Mouse (Mus musculus) forebrain, embryonic 13.5 days (tissue): Measurements from ENCODE around the gene Tacr2. TPM values are rescaled to one million over a fixed set of nuclear protein-coding genes. Genes with fewer than 3 reads are reported as not detected.

Source experiments
- ATAC-seq: fragments of 200-750 bp; cut with Nextera tagmentation; 2 replicates; pipeline ENCODE4 v1.8.0; 2017
- H3K27ac ChIP-seq: fragments of 300-500 bp; sonication (generic); 2 replicates; pipeline ENCODE4 v1.5.1; 2015; ENCODE audit warnings: inconsistent platforms, mild to moderate bottlenecking, moderate library complexity
- H3K27me3 ChIP-seq: fragments of 300-500 bp; sonication (generic); 2 replicates; pipeline ENCODE4 v1.6.1; 2015; ENCODE audit warnings: mild to moderate bottlenecking, inconsistent platforms
- H3K36me3 ChIP-seq: fragments of 300-500 bp; sonication (generic); 2 replicates; pipeline ENCODE4 v1.6.1; 2015; ENCODE audit warnings: mild to moderate bottlenecking, inconsistent platforms; ENCODE audit not compliant: poor library complexity, severe bottlenecking
- H3K4me1 ChIP-seq: fragments of 300-500 bp; sonication (generic); 2 replicates; pipeline ENCODE4 v1.6.1; 2015; ENCODE audit warnings: inconsistent platforms
- H3K4me2 ChIP-seq: fragments of 300-500 bp; sonication (generic); 2 replicates; pipeline ENCODE4 v1.6.1; 2015; ENCODE audit warnings: inconsistent platforms, mild to moderate bottlenecking, moderate library complexity
- H3K4me3 ChIP-seq: fragments of 300-500 bp; sonication (generic); 2 replicates; pipeline ENCODE4 v1.5.1; 2015; ENCODE audit warnings: mild to moderate bottlenecking, inconsistent platforms
- H3K9ac ChIP-seq: fragments of 300-500 bp; sonication (generic); 2 replicates; pipeline ENCODE4 v1.6.1; 2015; ENCODE audit warnings: mild to moderate bottlenecking, inconsistent platforms
- H3K9me3 ChIP-seq: fragments of 300-500 bp; sonication (generic); replicated peaks from 2 replicates; pipeline ENCODE4 v1.6.1; 2016; ENCODE audit warnings: inconsistent platforms
- WGBS: fragments of 180-500 bp; shearing (Covaris S2); methylation state at CpG from one replicate; pipeline ENCODE4 v1.1.7; 2015; 5-methylcytosine and 5-hydroxymethylcytosine counted together
- polyA plus RNA-seq: library from polyadenylated mRNA; unstranded; fragments of >200 nt; fragmentation: Nextera tagmentation; extraction: Ambion mirVana; gene quantifications from 2 replicates; pipeline ENCODE4 v1.2.1, GENCODE M21; 2015

Tacr2 gene
- polyA plus RNA-seq, 1 experiment from 2014 or later = not detected

DNA sequence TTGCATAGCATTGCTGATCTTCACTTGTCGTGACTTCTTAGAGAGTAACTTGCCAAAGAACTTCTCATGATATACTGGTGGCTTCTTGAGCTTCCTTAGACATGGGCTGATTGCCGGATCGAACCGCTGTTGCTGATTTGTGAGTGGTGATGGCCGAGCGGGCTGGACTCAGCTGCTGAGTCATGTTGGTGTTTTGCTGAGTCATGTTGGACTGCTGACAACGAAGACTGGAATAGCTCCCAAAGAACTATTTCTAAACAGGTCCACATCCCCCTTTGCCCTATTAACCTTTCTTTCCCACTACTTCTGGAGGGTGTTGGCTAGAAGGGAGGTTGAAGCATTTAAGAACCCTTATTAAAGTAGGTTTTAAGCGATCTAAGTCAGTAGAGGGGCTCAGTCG, 8.2 kb upstream of the Tacr2 start:
- 92% methylated on average over 9 of the region's 9 CpGs for WGBS
- ATAC-seq = no peak
- no peaks in the 10 kb centered on the region for H3K36me3 ChIP-seq
- no peak overlapping the region for H3K27ac ChIP-seq
- H3K9ac ChIP-seq = no peak overlapping the region
- no peaks in the 10 kb centered on the region for H3K9me3 ChIP-seq
- H3K4me3 ChIP-seq = no peak overlapping the region
- no peaks in the 10 kb centered on the region for H3K27me3 ChIP-seq
- H3K4me1 ChIP-seq = no peaks in the 10 kb centered on the region
- H3K4me2 ChIP-seq = no peak overlapping the region

DNA sequence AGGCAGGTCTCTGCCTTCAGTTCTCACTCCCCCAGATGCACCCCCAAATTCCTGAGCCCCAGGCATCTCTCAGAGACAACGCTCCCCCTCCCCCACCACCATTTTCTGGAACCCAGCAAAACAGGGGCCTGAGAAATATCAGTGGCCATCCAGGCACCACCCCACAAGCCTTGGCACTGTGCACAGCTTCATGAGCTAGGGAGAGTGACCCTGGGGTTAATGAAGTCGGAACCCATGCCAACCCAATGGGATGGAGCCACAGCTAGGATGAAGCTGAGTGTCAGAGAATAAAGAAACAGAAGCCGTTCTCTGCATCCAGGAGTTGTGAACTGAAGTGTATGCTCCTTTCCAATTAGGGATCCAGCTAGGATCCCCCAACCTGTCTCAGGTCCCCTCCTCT, 5.1 kb upstream of the Tacr2 start:
- H3K27ac ChIP-seq = no peak overlapping the region
- no peaks in the 10 kb centered on the region for H3K27me3 ChIP-seq
- no peaks in the 10 kb centered on the region for H3K4me1 ChIP-seq
- no peak overlapping the region for H3K4me2 ChIP-seq
- ATAC-seq = no peak
- no peak overlapping the region for H3K4me3 ChIP-seq
- no peaks in the 10 kb centered on the region for H3K9me3 ChIP-seq
- no peak overlapping the region for H3K9ac ChIP-seq
- H3K36me3 ChIP-seq = no peaks in the 10 kb centered on the region
- WGBS = 74% methylated on average over 3 of the region's 3 CpGs

DNA sequence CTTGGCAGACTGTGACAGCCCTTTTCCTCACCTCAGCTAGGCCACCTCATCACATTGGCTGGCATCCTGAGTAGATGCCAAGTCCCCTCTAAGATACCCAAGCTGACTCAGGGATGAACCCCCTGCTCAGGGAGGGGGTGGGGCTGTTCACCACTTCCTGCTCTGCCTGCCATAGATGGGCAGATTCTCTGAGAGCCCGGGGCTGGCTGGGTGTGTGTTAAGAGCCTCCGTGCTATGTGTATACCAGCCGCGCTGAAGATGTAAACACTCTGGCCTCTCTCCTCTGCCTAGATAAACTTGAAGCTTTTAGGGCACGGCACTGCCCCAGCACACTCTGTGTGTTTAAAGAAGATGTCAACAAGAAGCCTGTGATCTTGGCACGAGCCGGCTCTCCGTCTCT, 4.4 kb upstream of the Tacr2 start:
- no peak for ATAC-seq
- no peak overlapping the region for H3K4me2 ChIP-seq
- H3K27ac ChIP-seq = no peak overlapping the region
- H3K9me3 ChIP-seq = no peaks in the 10 kb centered on the region
- H3K4me3 ChIP-seq = no peak overlapping the region
- no peak overlapping the region for H3K9ac ChIP-seq
- no peaks in the 10 kb centered on the region for H3K36me3 ChIP-seq
- no peaks in the 10 kb centered on the region for H3K4me1 ChIP-seq
- H3K27me3 ChIP-seq = no peaks in the 10 kb centered on the region
- WGBS = 73% methylated on average over 8 of the region's 8 CpGs

DNA sequence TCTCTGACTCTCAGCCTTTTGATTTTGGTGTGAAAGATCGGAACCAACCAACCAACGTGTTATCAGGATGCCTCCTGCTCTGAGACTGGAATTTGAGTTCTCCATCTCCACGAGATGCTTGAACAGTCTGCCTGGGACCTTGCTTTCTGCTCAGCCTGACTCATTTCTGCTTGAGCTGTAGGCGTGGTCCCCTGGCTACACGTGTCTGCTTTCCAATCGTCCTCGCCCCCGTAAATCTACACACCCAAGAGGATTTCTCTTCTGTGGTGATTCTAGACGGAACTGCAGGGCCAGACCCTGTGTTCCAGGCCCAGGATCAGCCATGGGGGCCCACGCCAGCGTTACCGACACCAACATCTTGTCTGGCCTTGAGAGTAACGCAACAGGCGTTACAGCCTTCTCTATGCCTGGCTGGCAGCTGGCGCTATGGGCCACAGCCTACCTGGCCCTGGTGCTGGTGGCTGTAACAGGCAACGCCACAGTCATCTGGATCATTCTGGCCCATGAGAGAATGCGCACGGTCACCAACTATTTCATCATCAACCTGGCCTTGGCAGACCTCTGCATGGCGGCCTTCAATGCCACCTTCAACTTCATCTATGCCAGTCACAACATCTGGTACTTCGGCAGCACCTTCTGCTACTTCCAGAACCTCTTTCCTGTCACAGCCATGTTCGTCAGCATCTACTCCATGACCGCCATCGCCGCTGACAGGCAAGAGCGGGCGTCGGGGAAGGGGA, 428 bp downstream of the Tacr2 start:
- Histone ChIP-seq H3K9ac (no peak overlapping the region), H3K4me3 (no peak overlapping the region), H3K27ac (no peak overlapping the region), H3K4me2 (no peak overlapping the region), H3K9me3 (no peaks in the 10 kb centered on the region), H3K4me1 (no peaks in the 10 kb centered on the region), H3K36me3 (no peaks in the 10 kb centered on the region), H3K27me3 (no peaks in the 10 kb centered on the region)
- 90% methylated on average over 27 of the region's 27 CpGs for WGBS
- ATAC-seq = no peak

DNA sequence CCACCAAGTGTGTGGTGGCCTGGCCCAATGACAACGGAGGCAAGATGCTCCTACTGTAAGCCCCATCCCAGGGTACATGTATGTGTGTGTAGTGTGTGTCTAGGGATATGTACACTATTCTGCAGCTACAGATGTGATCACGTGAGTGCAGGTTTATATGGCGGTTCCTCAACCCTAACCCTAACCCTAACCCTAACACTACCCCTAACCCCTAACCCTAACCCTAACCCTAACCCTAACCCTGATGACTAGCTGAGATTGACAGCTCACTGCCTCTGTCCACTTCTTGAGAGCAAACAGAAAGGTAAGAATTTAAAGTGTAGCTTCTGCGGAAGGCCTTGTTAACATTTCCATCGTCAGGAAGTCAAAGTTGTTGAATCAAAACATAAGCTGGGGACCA, 6.1 kb downstream of the Tacr2 start:
- H3K4me1 ChIP-seq = no peaks in the 10 kb centered on the region
- no peak overlapping the region for H3K4me3 ChIP-seq
- no peak overlapping the region for H3K27ac ChIP-seq
- ATAC-seq = no peak
- no peak overlapping the region for H3K4me2 ChIP-seq
- H3K9ac ChIP-seq = no peak overlapping the region
- no peaks in the 10 kb centered on the region for H3K27me3 ChIP-seq
- WGBS = 91% methylated on average over 5 of the region's 5 CpGs
- no peaks in the 10 kb centered on the region for H3K36me3 ChIP-seq
- H3K9me3 ChIP-seq = no peaks in the 10 kb centered on the region

DNA sequence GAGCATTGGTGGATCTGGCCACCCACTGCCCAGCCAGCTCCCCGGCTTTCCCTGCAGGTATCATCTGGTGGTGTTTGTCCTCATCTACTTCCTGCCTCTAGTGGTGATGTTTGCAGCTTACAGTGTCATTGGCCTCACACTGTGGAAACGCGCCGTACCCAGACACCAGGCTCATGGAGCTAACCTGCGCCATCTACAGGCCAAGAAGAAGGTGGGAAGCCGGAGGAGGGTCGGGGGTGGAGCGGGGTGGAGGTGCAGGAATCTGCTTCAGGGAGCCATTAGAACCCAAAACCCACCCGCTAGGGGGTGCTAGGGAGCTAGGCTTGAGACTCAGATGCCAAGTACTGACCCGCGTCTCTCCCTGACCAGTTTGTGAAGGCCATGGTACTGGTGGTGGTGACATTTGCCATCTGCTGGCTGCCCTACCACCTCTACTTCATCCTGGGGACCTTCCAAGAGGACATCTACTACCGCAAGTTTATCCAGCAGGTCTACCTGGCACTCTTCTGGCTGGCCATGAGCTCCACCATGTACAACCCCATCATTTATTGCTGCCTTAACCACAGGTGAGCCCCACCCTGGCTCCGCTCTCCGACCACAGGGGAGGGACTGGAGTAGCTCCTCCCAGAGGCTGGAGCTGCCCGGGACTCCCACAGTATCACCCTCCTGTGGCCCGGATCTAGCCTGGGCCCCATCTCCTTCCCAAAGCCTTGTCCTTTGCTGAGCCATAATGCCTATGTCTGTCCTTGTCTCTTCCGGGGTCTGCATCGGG, 9.1 kb downstream of the Tacr2 start:
- H3K9me3 ChIP-seq = no peaks in the 10 kb centered on the region
- no peaks in the 10 kb centered on the region for H3K27me3 ChIP-seq
- H3K4me1 ChIP-seq = no peaks in the 10 kb centered on the region
- peak; percentile 72; the same call in 1 of the 2 replicates for ATAC-seq
- no peak overlapping the region for H3K27ac ChIP-seq
- no peak overlapping the region for H3K4me3 ChIP-seq
- H3K9ac ChIP-seq = no peak overlapping the region
- WGBS = 19% methylated on average over 18 of the region's 18 CpGs
- no peak overlapping the region for H3K4me2 ChIP-seq
- H3K36me3 ChIP-seq = no peaks in the 10 kb centered on the region

DNA sequence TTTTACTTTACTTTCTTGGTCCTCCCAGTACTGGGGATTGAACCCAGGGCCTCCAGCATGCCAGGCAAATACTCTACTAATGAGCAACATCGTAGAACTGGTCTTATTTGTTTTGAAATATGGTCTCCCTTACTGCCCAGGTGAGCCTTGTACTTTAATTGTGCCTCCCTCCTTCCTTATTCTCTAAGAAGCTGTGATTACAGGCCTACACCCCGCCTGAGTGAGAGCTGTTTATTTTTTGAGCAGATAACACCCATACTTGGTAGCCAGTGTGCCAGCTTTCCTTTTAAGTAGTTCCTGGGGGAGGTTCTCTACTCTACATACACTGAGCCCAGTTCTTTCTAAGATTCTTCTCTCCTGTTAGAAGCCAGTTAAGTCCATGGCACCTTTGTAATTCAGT, 12.1 kb downstream of the Tacr2 start:
- H3K27me3 ChIP-seq = no peaks in the 10 kb centered on the region
- no peaks in the 10 kb centered on the region for H3K9me3 ChIP-seq
- H3K36me3 ChIP-seq = peaks cover 9% of the 10 kb centered on the region
- no peak overlapping the region for H3K4me3 ChIP-seq
- H3K9ac ChIP-seq = no peak overlapping the region
- H3K27ac ChIP-seq = no peak overlapping the region
- WGBS = 85% methylated on average over 2 of the region's 2 CpGs
- ATAC-seq = no peak
- no peaks in the 10 kb centered on the region for H3K4me1 ChIP-seq
- H3K4me2 ChIP-seq = no peak overlapping the region

DNA sequence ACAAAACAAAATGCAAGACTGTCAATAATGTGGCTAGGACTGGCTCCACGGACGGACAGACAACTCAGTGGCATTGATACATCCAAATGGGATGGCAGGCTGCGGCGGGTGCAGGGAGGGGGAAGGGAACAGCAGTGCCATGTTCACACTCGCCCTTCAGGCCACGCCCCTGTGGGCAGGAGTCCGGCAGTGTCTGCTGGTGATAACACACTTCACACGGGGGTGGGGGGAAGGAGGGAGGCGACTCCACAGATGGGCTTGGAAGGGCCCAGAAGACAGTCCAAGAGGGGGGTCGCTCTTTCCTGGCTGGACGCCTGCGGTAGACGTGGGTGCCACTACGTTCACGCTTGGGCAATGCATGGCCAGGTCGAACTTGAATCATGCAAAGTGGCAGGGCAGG, 17.0 kb downstream of the Tacr2 start:
- no peak for ATAC-seq
- H3K4me2 ChIP-seq = no peak overlapping the region
- H3K4me3 ChIP-seq = no peak overlapping the region
- no peaks in the 10 kb centered on the region for H3K27me3 ChIP-seq
- H3K4me1 ChIP-seq = no peaks in the 10 kb centered on the region
- H3K9ac ChIP-seq = no peak overlapping the region
- WGBS = 81% methylated on average over 16 of the region's 16 CpGs
- peaks cover 40% of the 10 kb centered on the region for H3K36me3 ChIP-seq
- no peaks in the 10 kb centered on the region for H3K9me3 ChIP-seq
- no peak overlapping the region for H3K27ac ChIP-seq

DNA sequence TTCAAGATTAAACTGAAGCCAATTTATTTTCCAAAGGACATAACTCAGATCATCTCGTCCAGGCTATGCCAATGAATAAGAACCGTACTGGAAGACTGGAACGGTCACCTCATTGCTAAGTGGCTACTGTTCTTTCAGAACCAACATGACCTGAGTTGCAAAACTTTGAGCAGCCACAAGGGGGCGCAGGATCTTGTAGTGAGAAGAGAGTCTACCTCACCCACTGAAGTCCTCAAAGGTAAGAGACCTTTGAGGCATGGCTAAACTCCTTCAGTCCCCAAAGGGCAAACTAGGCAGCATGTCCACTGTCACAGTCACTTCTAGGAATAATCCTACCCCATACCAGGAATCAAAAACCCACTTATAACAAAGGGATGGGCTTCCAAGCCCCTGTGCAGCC, 23.0 kb downstream of the Tacr2 start:
- H3K9ac ChIP-seq = no peak overlapping the region
- ATAC-seq = no peak
- WGBS = 38% methylated on average over 4 of the region's 4 CpGs

DNA sequence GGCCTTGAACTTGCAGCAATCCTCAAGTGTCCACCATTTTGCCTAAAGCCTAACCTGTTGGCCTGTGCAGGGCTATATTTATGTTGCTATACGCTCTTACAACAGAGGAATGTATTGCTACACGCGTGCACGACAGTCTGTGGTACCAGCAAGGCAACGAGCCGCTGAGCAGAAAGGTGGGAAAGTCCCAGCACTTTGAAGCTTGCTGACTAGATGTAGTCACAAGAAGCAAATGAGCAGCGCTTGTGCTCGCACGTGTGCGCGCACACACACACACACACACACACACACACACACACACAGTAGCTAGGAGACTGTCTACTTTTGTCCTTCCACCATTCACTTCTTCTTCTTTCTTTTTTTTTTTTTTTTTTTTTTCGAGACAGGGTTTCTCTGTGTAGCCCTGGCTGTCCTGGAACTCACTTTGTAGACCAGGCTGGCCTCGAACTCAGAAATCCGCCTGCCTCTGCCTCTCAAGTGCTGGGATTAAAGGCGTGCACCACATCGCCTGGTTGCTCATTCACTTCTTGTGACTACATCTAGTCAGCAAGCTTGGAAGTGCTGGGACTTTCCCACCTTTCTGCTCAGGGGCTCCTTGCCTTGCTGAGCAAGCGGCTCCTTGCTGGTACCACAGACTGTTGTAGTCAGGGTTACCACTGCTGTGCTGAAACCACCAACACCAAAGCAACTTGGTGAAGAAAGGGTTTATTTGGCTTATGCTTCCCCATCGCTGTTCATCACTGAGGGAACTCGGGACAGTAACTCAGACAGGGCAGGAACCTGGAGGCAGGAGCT, 25.5 kb downstream of the Tacr2 start:
- H3K9ac ChIP-seq = no peak overlapping the region
- H3K4me3 ChIP-seq = no peak overlapping the region
- H3K36me3 ChIP-seq = peaks cover 50% of the 10 kb centered on the region
- H3K27me3 ChIP-seq = no peaks in the 10 kb centered on the region
- no peak overlapping the region for H3K27ac ChIP-seq
- WGBS = 93% methylated on average over 18 of the region's 19 CpGs
- H3K4me2 ChIP-seq = no peak overlapping the region
- H3K4me1 ChIP-seq = no peaks in the 10 kb centered on the region
- no peaks in the 10 kb centered on the region for H3K9me3 ChIP-seq
- no peak for ATAC-seq

More for the DNA sequence above, 23.0 kb downstream of the Tacr2 start:
- Histone ChIP-seq H3K27ac (no peak overlapping the region), H3K4me3 (no peak overlapping the region), H3K36me3 (peaks cover 40% of the 10 kb centered on the region), H3K27me3 (no peaks in the 10 kb centered on the region), H3K4me1 (no peaks in the 10 kb centered on the region), H3K9me3 (no peaks in the 10 kb centered on the region), H3K4me2 (no peak overlapping the region)

DNA sequence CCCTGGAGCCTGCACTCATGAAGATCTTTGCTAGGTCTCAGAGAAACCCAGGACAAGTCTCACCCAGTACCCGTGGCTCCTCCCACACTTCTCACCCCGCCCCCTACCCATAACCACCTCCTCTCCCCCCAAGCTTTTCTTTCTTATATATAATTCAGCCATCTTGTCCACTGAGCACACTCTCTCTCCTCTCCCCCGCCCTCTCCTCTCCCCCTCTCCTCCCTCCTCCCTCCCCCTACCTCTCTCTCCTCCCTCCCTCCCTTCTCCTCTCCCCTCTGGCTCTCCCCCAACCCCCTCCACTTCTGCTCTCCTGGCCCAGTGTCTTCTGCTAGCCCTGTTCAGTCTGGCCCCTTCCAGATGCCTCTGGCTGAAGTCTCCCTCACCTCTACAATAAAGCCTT, 26.8 kb downstream of the Tacr2 start:
- no peak overlapping the region for H3K27ac ChIP-seq
- no peaks in the 10 kb centered on the region for H3K4me1 ChIP-seq
- ATAC-seq = no peak
- WGBS = 60% methylated on average over 3 of the region's 3 CpGs
- H3K4me2 ChIP-seq = no peak overlapping the region
- no peaks in the 10 kb centered on the region for H3K9me3 ChIP-seq
- H3K4me3 ChIP-seq = no peak overlapping the region
- peaks cover 53% of the 10 kb centered on the region for H3K36me3 ChIP-seq
- no peak overlapping the region for H3K9ac ChIP-seq
- no peaks in the 10 kb centered on the region for H3K27me3 ChIP-seq

DNA sequence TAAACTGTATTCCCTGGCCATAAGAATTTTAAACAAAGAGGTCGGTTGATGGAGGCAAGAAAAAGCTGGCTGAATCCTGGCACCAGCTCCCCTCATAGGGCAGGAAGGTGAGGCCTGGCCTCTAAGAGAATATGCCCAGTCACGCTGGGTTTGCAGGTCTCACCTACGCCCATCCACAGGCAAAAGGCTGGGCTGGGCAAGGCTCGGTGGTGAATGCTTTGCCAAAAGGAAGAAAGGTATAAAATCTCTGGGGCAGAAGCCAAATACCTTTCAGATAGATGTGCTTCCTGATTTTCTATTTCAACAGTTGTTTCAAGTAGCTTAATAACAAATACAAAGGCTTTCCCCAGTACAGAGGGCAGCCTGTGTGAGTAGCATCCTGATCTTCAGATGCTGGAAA, 27.4 kb downstream of the Tacr2 start:
- no peaks in the 10 kb centered on the region for H3K27me3 ChIP-seq
- no peaks in the 10 kb centered on the region for H3K9me3 ChIP-seq
- no peak overlapping the region for H3K27ac ChIP-seq
- ATAC-seq = no peak
- 83% methylated on average over 4 of the region's 4 CpGs for WGBS
- no peaks in the 10 kb centered on the region for H3K4me1 ChIP-seq
- no peak overlapping the region for H3K9ac ChIP-seq
- H3K4me2 ChIP-seq = no peak overlapping the region
- no peak overlapping the region for H3K4me3 ChIP-seq
- H3K36me3 ChIP-seq = peaks cover 53% of the 10 kb centered on the region
